Comparison of ENCODE assay signal across 15 mouse cellular contexts in genomic region chr5:32240741-32241140, GRCm38 (mm10). TPM values are rescaled to one million over a fixed set of nuclear protein-coding genes. Genes with fewer than 3 reads are reported as not detected.
"Had no signal": no experiment of that assay in that cellular context is flagged by ENCODE, and none has a peak within 500 bp of the region (broad histone marks: within the 10 kb centered on the region; RNA-seq: fewer than 3 reads in every experiment).

No protein-coding gene starts in this region.

- H3K27ac ChIP-seq: neural tube, embryonic 15.5 days; stomach, embryonic 15.5 days; stomach, postnatal 0 days had no signal

- H3K4me1 ChIP-seq: neural tube, embryonic 15.5 days; stomach, embryonic 15.5 days had no signal

- H3K9me3 ChIP-seq: neural tube, embryonic 15.5 days; stomach, embryonic 15.5 days had no signal

- H3K27me3 ChIP-seq: neural tube, embryonic 15.5 days; stomach, embryonic 15.5 days had no signal

- H3K36me3 ChIP-seq: neural tube, embryonic 15.5 days; stomach, embryonic 15.5 days had no signal

- H3K4me2 ChIP-seq: neural tube, embryonic 15.5 days; stomach, embryonic 15.5 days had no signal

- H3K4me3 ChIP-seq: neural tube, embryonic 15.5 days; stomach, embryonic 15.5 days had no signal

- H3K9ac ChIP-seq: neural tube, embryonic 15.5 days; stomach, embryonic 15.5 days had no signal

- DNase-seq: retina, postnatal 1 day; right cerebral cortex, postnatal 14 days; right cerebral cortex, postnatal 25 days; right cerebral cortex, postnatal 4 days; spleen, adult 18-20 months; thymus, adult 18-20 months; thymus, adult 2 months; thymus, postnatal 14 days; thymus, postnatal 25 days; thymus, postnatal 36 days; thymus, postnatal 4 days had no signal

RNA-seq across cellular contexts. Expression of gene Plb1, which starts 8.2 kb away (rescaled TPM):
- polyA plus RNA-seq: neural tube, embryonic 14.5 days; neural tube, embryonic 15.5 days had no signal
